Mouse (Mus musculus) testis, adult 2 months (tissue): ENCODE measurements around the gene Ptprh.

Experiments used
- CTCF ChIP-seq: fragments of 200-500 bp; IDR thresholded peaks from 2 replicates; pipeline ENCODE4 v1.5.1; 2012; ENCODE audit warnings: low read depth, mild to moderate bottlenecking, inconsistent platforms, low read length, moderate library complexity; ENCODE audit not compliant: control insufficient read depth, insufficient read depth, insufficient replicate concordance
- POLR2A ChIP-seq: fragments of 200-500 bp; IDR thresholded peaks from 2 replicates; pipeline ENCODE4 v1.6.1; 2012; ENCODE audit warnings: low read depth, mild to moderate bottlenecking, inconsistent platforms, low read length, moderate library complexity; ENCODE audit not compliant: control insufficient read depth

- TF ChIP-seq CTCF (no peak), POLR2A (no peak)
Observed at GRCm38 (mm10) chr7:4636179-4636578, 32.3 kb upstream of the Ptprh start.
